Mouse (Mus musculus) CH12.LX (cell line): Measurements from ENCODE around the gene Bcas3. TPM values are rescaled to one million over a fixed set of nuclear protein-coding genes. Genes with fewer than 3 reads are reported as not detected.

ENCODE experiments used
- DNase-seq: peaks from one replicate; pipeline ENCODE4 v3.0.0-alpha.2; 2013; ENCODE audit errors: extremely low read depth
- H3K27ac ChIP-seq: 2 replicates; pipeline ENCODE4 v1.5.1; 2012; ENCODE audit warnings: low read depth, mild to moderate bottlenecking, control low read depth, moderate library complexity; ENCODE audit not compliant: insufficient read depth
- H3K27me3 ChIP-seq: replicated peaks from 2 replicates; pipeline ENCODE3; 2012; ENCODE audit warnings: inconsistent platforms
- H3K36me3 ChIP-seq, 2 experiments: replicated peaks in 1 of 2; 2 replicates each; pipeline versions ENCODE3 to v1.6.1; 2012; ENCODE audit warnings: inconsistent platforms in 1 of 2, low read length in 1 of 2, mild to moderate bottlenecking in 1 of 2, mixed read lengths in 1 of 2, moderate library complexity in 1 of 2; ENCODE audit not compliant: control insufficient read depth in 1 of 2, insufficient read depth in 1 of 2
- H3K4me1 ChIP-seq, 2 experiments: 2 replicates each; pipeline ENCODE4 v1.6.1; 2012; ENCODE audit warnings: inconsistent platforms in 1 of 2, moderate library complexity in 1 of 2; ENCODE audit not compliant: insufficient read depth in 2 of 2, control insufficient read depth in 1 of 2
- H3K4me2 ChIP-seq: 2 replicates; pipeline ENCODE4 v1.6.1; 2012; ENCODE audit warnings: low read depth, mild to moderate bottlenecking, control low read depth; ENCODE audit not compliant: poor library complexity, insufficient read depth, severe bottlenecking
- H3K4me3 ChIP-seq, 3 experiments: fragments of 150-350 bp in 1 of 3; sonication (generic) in 1 of 3; replicated peaks in 1 of 3; 2 replicates each; pipeline versions ENCODE3 to v1.5.1; 2011 to 2012; ENCODE audit warnings: low read depth in 2 of 3, low read length in 2 of 3, mild to moderate bottlenecking in 2 of 3, moderate library complexity in 2 of 3, control low read depth in 1 of 3, improper control_type of control experiment in 1 of 3, inconsistent platforms in 1 of 3, mixed read lengths in 1 of 3; ENCODE audit not compliant: poor library complexity in 1 of 3
- H3K79me2 ChIP-seq: replicated peaks from 2 replicates; pipeline ENCODE4 v1.6.1; 2012; ENCODE audit warnings: mild to moderate bottlenecking, moderate library complexity; ENCODE audit not compliant: control insufficient read depth, poor library complexity, insufficient read depth, severe bottlenecking; ENCODE audit errors: extremely low read depth
- H3K9ac ChIP-seq: 2 replicates; pipeline ENCODE4 v1.6.1; 2012; ENCODE audit warnings: low read depth, mild to moderate bottlenecking, control low read depth, moderate library complexity; ENCODE audit not compliant: insufficient read depth
- H3K9me3 ChIP-seq: replicated peaks from 2 replicates; pipeline ENCODE3; 2012; ENCODE audit warnings: low read length, inconsistent platforms, mixed read lengths
- BHLHE40 ChIP-seq: IDR thresholded peaks from 2 replicates; pipeline ENCODE4 v1.6.1; 2011; ENCODE audit warnings: mild to moderate bottlenecking, low read depth, low read length, improper control_type of control experiment
- JUN ChIP-seq: IDR thresholded peaks from 2 replicates; pipeline ENCODE4 v1.6.1; 2011; ENCODE audit warnings: low read depth, mild to moderate bottlenecking, low read length, improper control_type of control experiment, moderate library complexity; ENCODE audit not compliant: insufficient read depth
- JUND ChIP-seq: conservative IDR thresholded peaks from 2 replicates; pipeline ENCODE4 v1.6.1; 2011; ENCODE audit warnings: low read depth, low read length, improper control_type of control experiment
- MAX ChIP-seq: IDR thresholded peaks from 2 replicates; pipeline ENCODE4 v1.6.1; 2011; ENCODE audit warnings: low read length, improper control_type of control experiment
- MAZ ChIP-seq: IDR thresholded peaks from 2 replicates; pipeline ENCODE4 v1.6.1; 2012; ENCODE audit warnings: low read depth, mild to moderate bottlenecking, inconsistent platforms, low read length, improper control_type of control experiment, moderate library complexity
- MEF2A ChIP-seq: IDR thresholded peaks from 2 replicates; pipeline ENCODE4 v1.6.1; 2014; ENCODE audit warnings: low read depth, mild to moderate bottlenecking, inconsistent platforms, low read length, improper control_type of control experiment, borderline replicate concordance
- MXI1 ChIP-seq: IDR thresholded peaks from 2 replicates; pipeline ENCODE4 v1.6.1; 2011; ENCODE audit warnings: mild to moderate bottlenecking, low read depth, low read length, improper control_type of control experiment
- NELFE ChIP-seq: IDR thresholded peaks from 2 replicates; pipeline ENCODE4 v1.6.1; 2011; ENCODE audit warnings: low read depth, low read length, improper control_type of control experiment
- NRF1 ChIP-seq: IDR thresholded peaks from 2 replicates; pipeline ENCODE4 v1.6.1; 2014; ENCODE audit warnings: low read depth, mild to moderate bottlenecking, inconsistent platforms, low read length, improper control_type of control experiment, moderate library complexity
- RCOR1 ChIP-seq: conservative IDR thresholded peaks from 2 replicates; pipeline ENCODE4 v1.6.1; 2012; ENCODE audit warnings: low read depth, mild to moderate bottlenecking, inconsistent platforms, low read length, improper control_type of control experiment
- SIN3A ChIP-seq: IDR thresholded peaks from 2 replicates; pipeline ENCODE4 v1.6.1; 2012; ENCODE audit warnings: low read length, improper control_type of control experiment, inconsistent platforms
- SMC3 ChIP-seq: IDR thresholded peaks from 2 replicates; pipeline ENCODE4 v1.6.1; 2011; ENCODE audit warnings: low read depth, low read length, improper control_type of control experiment
- TCF12 ChIP-seq: IDR thresholded peaks from 2 replicates; pipeline ENCODE4 v1.6.1; 2014; ENCODE audit warnings: low read depth, mild to moderate bottlenecking, inconsistent platforms, low read length, improper control_type of control experiment
- UBTF ChIP-seq: IDR thresholded peaks from 2 replicates; pipeline ENCODE4 v1.6.1; 2012; ENCODE audit warnings: low read depth, mild to moderate bottlenecking, inconsistent platforms, low read length, improper control_type of control experiment, moderate library complexity
- ZC3H11A ChIP-seq: IDR thresholded peaks from 2 replicates; pipeline ENCODE4 v1.6.1; 2012; ENCODE audit warnings: low read depth, mild to moderate bottlenecking, inconsistent platforms, low read length, improper control_type of control experiment
- dilution Hi-C: fragments of 300-500 bp; cut with MboI; formaldehyde crosslinking; loops from 2 replicates; pipeline ENCODE4 v1.14.3; 2020; ENCODE audit warnings: low sequenced_read_pairs; ENCODE audit not compliant: extremely low pct_unique_long_range_greater_than_20kb, extremely low pct_ligation_motif_present
- in situ Hi-C: fragments of 300-500 bp; cut with MboI; formaldehyde crosslinking; loops from 3 replicates; pipeline ENCODE4 v1.14.3; 2019; ENCODE audit warnings: low sequenced_read_pairs, low pct_ligation_motif_present, low pct_unique_long_range_greater_than_20kb, mixed read lengths
- polyA plus RNA-seq: library from polyadenylated mRNA; unstranded; fragments of >175 nt; gene quantifications from 2 replicates; pipeline ENCODE4 v1.2.1, GENCODE M21; 2012; ENCODE audit warnings: low read depth; ENCODE audit not compliant: insufficient read length
- total RNA-seq, 2 experiments: library from RNA; depleted of rRNA; stranded (reverse); fragments of 300-350 nt in 1 of 2; fragments of >200 nt in 1 of 2; gene quantifications; 2 replicates each; pipeline ENCODE4 v1.2.3; 2012 to 2014

Bcas3 gene
- total and polyA plus RNA-seq, 3 experiments: 8.2 to 21.3 (median 9.7) TPM

DNA sequence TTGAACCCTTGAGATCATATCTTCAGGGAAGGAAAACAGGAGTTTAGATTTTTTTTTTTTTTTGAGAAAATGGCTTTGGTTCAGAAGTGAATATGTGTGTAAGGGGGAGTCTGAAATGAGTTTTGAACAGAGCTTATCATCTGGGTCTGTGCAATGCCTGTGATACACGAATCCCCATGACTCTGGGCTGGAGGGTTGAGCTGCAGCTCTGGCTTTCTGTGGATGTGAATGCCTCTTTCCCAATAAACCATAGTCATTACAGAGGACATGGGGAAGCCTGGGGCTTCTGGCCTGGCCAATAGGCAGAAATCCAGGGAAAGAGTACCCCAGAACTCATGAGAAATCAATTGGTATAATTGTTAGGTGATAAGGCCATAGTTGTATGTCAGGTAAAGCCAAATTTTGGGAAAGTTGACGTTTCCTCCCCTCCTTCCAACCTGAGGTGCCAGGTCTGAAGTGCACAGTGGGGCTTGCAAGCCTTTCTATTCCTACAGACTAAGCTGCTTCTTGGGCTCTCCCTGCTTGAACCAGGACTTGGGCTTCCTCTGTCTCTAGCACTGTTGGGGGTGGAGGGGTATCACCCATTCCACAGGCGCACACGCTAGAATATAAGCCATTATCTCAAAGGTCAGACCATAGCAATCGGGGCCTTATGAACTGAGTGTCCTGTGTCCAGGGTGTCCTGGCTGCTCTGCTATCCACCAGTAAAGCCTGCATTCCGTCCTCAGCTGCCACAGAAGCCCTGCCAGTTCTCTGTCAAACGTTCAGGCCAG is 486.5 kb downstream of the Bcas3 start:
- H3K9me3 ChIP-seq: peaks cover 41% of the 10 kb centered on the region
- TF ChIP-seq MEF2A (no peak), MAZ (no peak), NELFE (no peak)
- no peak overlapping the region for H3K9ac ChIP-seq
- in situ Hi-C loops: no loop called here
- peaks cover 2 to 17% of the 10 kb centered on the region in 2 experiments; a peak in 3 of 4 replicates for H3K4me1 ChIP-seq
- no peaks in the 10 kb centered on the region for H3K79me2 ChIP-seq
- H3K4me3 ChIP-seq: no peak overlapping the region
- DNase-seq: no peak
- H3K4me2 ChIP-seq: no peak overlapping the region
- peaks cover 39% of the 10 kb centered on the region for H3K27me3 ChIP-seq
- dilution Hi-C loops: no loop called here
- no peaks in the 10 kb centered on the region for H3K36me3 ChIP-seq
- no peak overlapping the region for H3K27ac ChIP-seq

- Histone ChIP-seq H3K4me2 (no peak overlapping the region), H3K27ac (no peak overlapping the region), H3K4me3 (no peak overlapping the region), H3K4me1 (peaks cover 2 to 17% of the 10 kb centered on the region in 2 experiments; a peak in 3 of 4 replicates), H3K9me3 (peaks cover 41% of the 10 kb centered on the region), H3K79me2 (no peaks in the 10 kb centered on the region), H3K36me3 (no peaks in the 10 kb centered on the region), H3K27me3 (peaks cover 43% of the 10 kb centered on the region), H3K9ac (no peak overlapping the region)
- in situ Hi-C loops (no loop called here), dilution Hi-C loops (no loop called here)
- no peak for DNase-seq
- TF ChIP-seq ZC3H11A (no peak), MEF2A (no peak), MXI1 (no peak), MAX (no peak), JUND (no peak), TCF12 (no peak), JUN (no peak), RCOR1 (no peak), SMC3 (no peak), UBTF (no peak), NRF1 (no peak), SIN3A (no peak), BHLHE40 (no peak)
Observed at GRCm38 (mm10) chr11:85840031-85840802, 487.2 kb downstream of the Bcas3 start.
